Mouse (Mus musculus) liver, adult 2 months (tissue): ENCODE results near the gene Irf7. TPM values are rescaled to one million over a fixed set of nuclear protein-coding genes. Genes with fewer than 3 reads are reported as not detected.

ENCODE experiments used
- DNase-seq: peaks from one replicate; pipeline ENCODE4 v3.0.0-alpha.2; 2011; ENCODE audit warnings: low read depth, low spot score; ENCODE audit errors: extremely low read depth
- H3K27ac ChIP-seq: fragments of 200-500 bp; replicated peaks from 2 replicates; pipeline ENCODE4 v1.5.1; 2012; ENCODE audit warnings: low read depth, mild to moderate bottlenecking, control low read depth, inconsistent platforms, low read length; ENCODE audit not compliant: insufficient read depth
- H3K27me3 ChIP-seq: fragments of 200-500 bp; 2 replicates; pipeline ENCODE4 v1.6.1; 2012; ENCODE audit warnings: mild to moderate bottlenecking, moderate library complexity, low read length, inconsistent platforms; ENCODE audit not compliant: control insufficient read depth, insufficient read depth
- H3K36me3 ChIP-seq: fragments of 200-500 bp; 2 replicates; pipeline ENCODE4 v1.6.1; 2012; ENCODE audit warnings: low read length, inconsistent platforms; ENCODE audit not compliant: control insufficient read depth, insufficient read depth
- H3K4me1 ChIP-seq: fragments of 200-500 bp; 2 replicates; pipeline ENCODE4 v1.6.1; 2011; ENCODE audit warnings: low read length; ENCODE audit not compliant: control insufficient read depth, insufficient read depth
- H3K4me3 ChIP-seq: fragments of 200-500 bp; 2 replicates; pipeline ENCODE4 v1.5.1; 2011; ENCODE audit warnings: low read depth, mild to moderate bottlenecking, control low read depth, low read length, moderate library complexity; ENCODE audit not compliant: insufficient read depth
- H3K79me2 ChIP-seq: fragments of 200-500 bp; 2 replicates; pipeline ENCODE4 v1.6.1; 2012; ENCODE audit warnings: inconsistent platforms, mild to moderate bottlenecking, low read length, moderate library complexity; ENCODE audit not compliant: control insufficient read depth, insufficient read depth
- H3K9ac ChIP-seq: fragments of 200-500 bp; 2 replicates; pipeline ENCODE4 v1.6.1; 2012; ENCODE audit warnings: low read depth, mild to moderate bottlenecking, control low read depth, inconsistent platforms, low read length
- CTCF ChIP-seq: fragments of 200-500 bp; IDR thresholded peaks from 2 replicates; pipeline ENCODE4 v1.5.1; 2011; ENCODE audit warnings: low read depth, low read length, control low read depth
- POLR2A ChIP-seq: fragments of 200-500 bp; IDR thresholded peaks from 2 replicates; pipeline ENCODE4 v1.6.1; 2011; ENCODE audit warnings: low read length, control low read depth; ENCODE audit not compliant: insufficient read depth; ENCODE audit errors: extremely low read depth
- WGBS: fragments of 180-500 bp; shearing (Covaris S2); methylation state at CpG from one replicate; pipeline ENCODE4 v1.1.7; 2018; 5-methylcytosine and 5-hydroxymethylcytosine counted together
- polyA plus RNA-seq: library from polyadenylated mRNA; depleted of rRNA; stranded (reverse); fragments of >200 nt; gene quantifications from 2 replicates; pipeline ENCODE4 v1.2.3, GENCODE M21; 2012
- total RNA-seq: library from RNA; depleted of rRNA; stranded (reverse); fragments of >200 nt; gene quantifications from 2 replicates; pipeline ENCODE4 v1.2.3, GENCODE M21; 2014

Gene Irf7
- total and polyA plus RNA-seq, 2 experiments, result 32.2 to 102 TPM

DNA sequence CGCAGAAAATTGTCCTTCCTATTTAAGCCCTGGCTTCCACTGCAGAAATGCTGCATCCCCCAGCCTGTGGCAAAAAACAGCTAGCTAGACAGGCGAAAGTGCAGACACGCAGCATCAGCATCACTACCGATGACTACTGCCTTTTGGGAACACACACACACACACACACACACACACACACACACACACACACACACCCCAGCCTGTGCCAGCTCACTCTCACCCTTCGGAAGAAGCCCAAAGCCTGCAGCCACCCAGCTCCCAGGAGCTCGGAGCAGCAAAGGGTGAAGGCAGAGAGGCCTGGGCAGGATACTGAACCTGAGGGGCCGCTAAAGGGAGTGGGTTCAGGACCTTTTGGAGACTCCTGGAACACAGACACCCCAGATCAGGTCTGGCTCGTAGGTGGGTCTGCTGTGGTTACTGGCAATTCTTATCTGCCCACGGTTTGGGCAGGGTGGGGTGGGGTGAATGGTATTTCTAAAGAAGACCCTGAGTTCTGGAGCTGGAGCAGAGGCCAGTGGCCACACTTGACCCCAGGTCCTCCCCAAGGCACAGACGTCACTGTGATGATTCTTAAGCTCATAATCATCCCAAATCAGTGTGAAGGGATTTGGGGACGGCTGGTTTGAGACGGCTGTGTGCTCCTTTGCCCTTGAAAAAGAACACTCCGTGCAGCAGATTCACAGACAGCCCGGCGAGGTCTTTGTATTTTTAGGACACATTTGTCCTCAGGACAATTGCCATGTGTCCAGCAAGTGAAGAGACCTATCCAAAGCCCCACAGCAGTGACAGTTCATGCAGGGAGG, 26.5 kb upstream of the Irf7 start:
- H3K36me3 ChIP-seq, result no peaks in the 10 kb centered on the region
- TF ChIP-seq POLR2A (no peak), CTCF (no peak)
- DNase-seq, result no peak
- H3K4me1 ChIP-seq, result no peaks in the 10 kb centered on the region; the same call in 1 of the 2 replicates
- WGBS, result 65% methylated on average over 15 of the region's 15 CpGs
- no peaks in the 10 kb centered on the region for H3K79me2 ChIP-seq
- no peak overlapping the region for H3K9ac ChIP-seq
- H3K4me3 ChIP-seq, result no peak overlapping the region
- H3K27me3 ChIP-seq, result peaks cover 19% of the 10 kb centered on the region
- H3K27ac ChIP-seq, result no peak overlapping the region

DNA sequence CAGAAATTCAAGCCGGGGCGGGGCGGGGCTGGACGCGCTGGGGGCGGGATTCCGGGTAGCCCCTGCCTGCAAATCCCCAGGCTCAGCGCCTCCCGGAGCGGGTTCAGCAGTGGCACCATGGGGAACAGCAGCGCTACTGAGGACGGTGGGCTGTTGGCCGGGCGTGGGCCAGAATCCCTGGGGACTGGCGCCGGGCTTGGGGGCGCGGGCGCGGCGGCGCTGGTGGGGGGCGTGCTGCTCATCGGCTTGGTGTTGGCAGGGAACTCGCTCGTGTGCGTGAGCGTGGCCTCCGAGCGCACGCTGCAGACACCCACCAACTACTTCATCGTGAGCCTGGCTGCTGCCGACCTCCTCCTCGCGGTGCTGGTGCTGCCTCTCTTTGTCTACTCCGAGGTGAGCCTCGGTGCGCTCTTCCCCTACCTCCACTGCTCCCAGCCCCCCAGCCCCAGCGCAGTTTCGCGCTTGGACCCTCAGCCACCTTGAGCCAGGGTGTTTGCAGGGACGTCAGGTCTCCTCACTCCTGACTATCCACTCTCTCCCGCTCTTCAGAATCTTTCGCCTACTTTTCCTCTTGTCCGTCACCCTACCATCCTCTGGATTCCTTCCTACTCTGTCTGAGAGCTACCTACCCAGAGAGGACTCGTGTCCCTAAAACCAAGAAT, 25.8 kb upstream of the Irf7 start, which contains the start of gene Drd4:
Gene Drd4, plus strand, starts transcription at position 86 of the 662 bp plus-strand sequence.
- Histone ChIP-seq H3K4me1 (no peaks in the 10 kb centered on the region; the same call in 1 of the 2 replicates), H3K27ac (no peak within 1 kb of the TSS)
- no peak for DNase-seq

GRCm38 (mm10) chr7:141288042-141288441, 21.8 kb upstream of the Irf7 start:
- no peaks in the 10 kb centered on the region for H3K4me1 ChIP-seq
- TF ChIP-seq POLR2A, result no peak
- no peak overlapping the region for H3K9ac ChIP-seq
- DNase-seq, result no peak
- 75% methylated on average over 3 of the region's 3 CpGs for WGBS
- no peaks in the 10 kb centered on the region for H3K79me2 ChIP-seq
- no peak overlapping the region for H3K27ac ChIP-seq
- H3K4me3 ChIP-seq, result no peak overlapping the region
- H3K36me3 ChIP-seq, result no peaks in the 10 kb centered on the region
- peaks cover 10% of the 10 kb centered on the region for H3K27me3 ChIP-seq

More for the DNA sequence above, 25.8 kb upstream of the Irf7 start, which contains the start of gene Drd4:
- Histone ChIP-seq H3K79me2 (no peaks in the 10 kb centered on the region), H3K4me3 (no peak within 1 kb of the TSS; the same call in 1 of the 2 replicates), H3K9ac (no peak within 1 kb of the TSS), H3K27me3 (peaks cover 19% of the 10 kb centered on the region), H3K36me3 (no peaks in the 10 kb centered on the region)
- 9% methylated on average over 46 of the region's 46 CpGs for WGBS
- TF ChIP-seq CTCF, result no peak
- no peak for TF ChIP-seq POLR2A

- Histone ChIP-seq H3K4me1 (no peaks in the 10 kb centered on the region), H3K9ac (no peak overlapping the region), H3K79me2 (no peaks in the 10 kb centered on the region), H3K27ac (no peak overlapping the region), H3K36me3 (no peaks in the 10 kb centered on the region), H3K4me3 (no peak overlapping the region), H3K27me3 (peaks cover 5% of the 10 kb centered on the region; the same call in 1 of the 2 replicates)
- WGBS, result 29% methylated on average over 4 of the region's 4 CpGs
- TF ChIP-seq CTCF (no peak), POLR2A (no peak)
- no peak for DNase-seq
Observed at GRCm38 (mm10) chr7:141282756-141283155, 16.5 kb upstream of the Irf7 start.

DNA sequence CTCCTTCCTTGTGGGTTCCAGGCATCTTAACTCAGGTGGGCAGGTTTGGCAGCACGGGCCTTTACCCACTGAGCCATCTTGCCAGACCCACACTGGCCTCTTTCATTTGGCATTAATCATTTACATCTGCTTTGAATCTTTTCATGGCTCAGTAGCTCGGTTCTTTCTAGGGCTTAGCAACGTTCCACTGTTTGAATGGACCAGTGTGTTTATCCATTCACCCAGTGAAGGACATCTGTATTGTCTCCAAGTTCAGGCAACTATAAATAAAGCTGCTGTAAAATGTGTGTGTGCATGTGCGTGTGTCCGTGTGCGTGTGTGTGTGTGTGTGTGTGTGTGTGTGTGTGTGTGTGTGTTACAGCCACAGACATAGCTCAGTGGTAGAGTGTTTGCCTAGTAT, 15.2 kb upstream of the Irf7 start:
- DNase-seq, result no peak
- H3K4me3 ChIP-seq, result no peak overlapping the region
- no peak overlapping the region for H3K27ac ChIP-seq
- 92% methylated on average over 6 of the region's 6 CpGs for WGBS
- no peaks in the 10 kb centered on the region for H3K4me1 ChIP-seq
- TF ChIP-seq CTCF, result no peak
- no peak for TF ChIP-seq POLR2A
- H3K9ac ChIP-seq, result no peak overlapping the region
- H3K36me3 ChIP-seq, result no peaks in the 10 kb centered on the region
- no peaks in the 10 kb centered on the region for H3K79me2 ChIP-seq
- peaks cover 5% of the 10 kb centered on the region; the same call in 1 of the 2 replicates for H3K27me3 ChIP-seq
